Mouse (Mus musculus) limb, embryonic 13.5 days (tissue): ENCODE measurements around the gene Slc12a1. TPM values are rescaled to one million over a fixed set of nuclear protein-coding genes. Genes with fewer than 3 reads are reported as not detected.

Experiments used
- ATAC-seq: fragments of 200-750 bp; cut with Nextera tagmentation; 2 replicates; pipeline ENCODE4 v1.8.0; 2017; ENCODE audit warnings: low read depth, moderate number of reproducible peaks, moderate TSS enrichment; ENCODE audit not compliant: low FRiP score
- H3K27ac ChIP-seq: fragments of 300-500 bp; sonication (generic); 2 replicates; pipeline ENCODE4 v1.5.1; 2015; ENCODE audit warnings: inconsistent platforms, mild to moderate bottlenecking, moderate library complexity
- H3K27me3 ChIP-seq: fragments of 300-500 bp; sonication (generic); 2 replicates; pipeline ENCODE4 v1.6.1; 2015; ENCODE audit warnings: mild to moderate bottlenecking, inconsistent platforms
- H3K36me3 ChIP-seq: fragments of 300-500 bp; sonication (generic); 2 replicates; pipeline ENCODE4 v1.6.1; 2015; ENCODE audit warnings: inconsistent platforms, mild to moderate bottlenecking, moderate library complexity
- H3K4me1 ChIP-seq: fragments of 300-500 bp; sonication (generic); 2 replicates; pipeline ENCODE4 v1.6.1; 2015; ENCODE audit warnings: inconsistent platforms
- H3K4me2 ChIP-seq: fragments of 300-500 bp; sonication (generic); replicated peaks from 2 replicates; pipeline ENCODE4 v1.6.1; 2015; ENCODE audit warnings: inconsistent platforms, mild to moderate bottlenecking, moderate library complexity
- H3K4me3 ChIP-seq: fragments of 300-500 bp; sonication (generic); 2 replicates; pipeline ENCODE4 v1.5.1; 2015; ENCODE audit warnings: moderate library complexity, mild to moderate bottlenecking, inconsistent platforms
- H3K9ac ChIP-seq: fragments of 300-500 bp; sonication (generic); 2 replicates; pipeline ENCODE4 v1.6.1; 2015; ENCODE audit warnings: mild to moderate bottlenecking, inconsistent platforms
- H3K9me3 ChIP-seq: fragments of 300-500 bp; sonication (generic); 2 replicates; pipeline ENCODE4 v1.6.1; 2016; ENCODE audit warnings: inconsistent platforms
- WGBS: fragments of 180-500 bp; shearing (Covaris S2); methylation state at CpG from one replicate; pipeline ENCODE4 v1.1.7; 2015; 5-methylcytosine and 5-hydroxymethylcytosine counted together
- polyA plus RNA-seq: library from polyadenylated mRNA; unstranded; fragments of >200 nt; fragmentation: Nextera tagmentation; extraction: Ambion mirVana; gene quantifications from 2 replicates; pipeline ENCODE4 v1.2.1, GENCODE M21; 2015

Slc12a1 gene
- polyA plus RNA-seq, 1 experiment from 2014 or later, result not detected

DNA sequence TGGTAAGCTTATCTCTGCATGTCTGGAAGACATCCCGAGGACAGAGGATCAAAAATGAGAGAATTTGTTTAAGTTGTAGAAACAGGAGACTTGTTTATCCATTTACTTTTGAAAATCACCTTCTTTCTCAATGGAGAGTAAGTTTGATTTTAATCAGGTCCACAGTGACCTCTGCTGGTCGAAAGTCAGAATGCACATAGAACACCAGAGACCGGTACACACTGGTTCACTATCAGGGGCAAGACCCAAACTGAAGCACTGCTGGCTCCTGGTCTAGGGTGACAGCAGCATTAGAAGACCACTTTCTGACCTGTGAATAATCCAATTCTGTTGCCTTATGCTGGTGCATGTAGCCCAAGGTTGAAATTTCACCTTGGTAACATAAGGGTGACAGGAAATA is 62.3 kb downstream of the Slc12a1 start:
- no peak for ATAC-seq
- no peaks in the 10 kb centered on the region for H3K9me3 ChIP-seq
- no peak overlapping the region for H3K27ac ChIP-seq
- H3K9ac ChIP-seq, result no peak overlapping the region
- no peaks in the 10 kb centered on the region for H3K36me3 ChIP-seq
- H3K4me2 ChIP-seq, result no peak overlapping the region
- H3K4me1 ChIP-seq, result no peaks in the 10 kb centered on the region; the same call in 1 of the 2 replicates
- WGBS, result 2% methylated on average over 3 of the region's 3 CpGs
- H3K27me3 ChIP-seq, result no peaks in the 10 kb centered on the region
- H3K4me3 ChIP-seq, result no peak overlapping the region

- H3K4me3 ChIP-seq, result no peak overlapping the region
- WGBS, result 56% methylated on average over 6 of the region's 6 CpGs
- no peaks in the 10 kb centered on the region for H3K36me3 ChIP-seq
- no peaks in the 10 kb centered on the region for H3K9me3 ChIP-seq
- H3K9ac ChIP-seq, result no peak overlapping the region
- no peak overlapping the region for H3K4me2 ChIP-seq
- no peaks in the 10 kb centered on the region for H3K27me3 ChIP-seq
- no peak overlapping the region for H3K27ac ChIP-seq
- no peak for ATAC-seq
- no peaks in the 10 kb centered on the region for H3K4me1 ChIP-seq
Observed at GRCm38 (mm10) chr2:125217286-125217685, 65.0 kb downstream of the Slc12a1 start.

GRCm38 (mm10) chr2:125218566-125218965 is 66.3 kb downstream of the Slc12a1 start:
- Histone ChIP-seq H3K27me3 (no peaks in the 10 kb centered on the region), H3K4me1 (no peaks in the 10 kb centered on the region), H3K9me3 (no peaks in the 10 kb centered on the region), H3K4me3 (no peak overlapping the region), H3K36me3 (no peaks in the 10 kb centered on the region), H3K27ac (no peak overlapping the region), H3K4me2 (no peak overlapping the region), H3K9ac (no peak overlapping the region)
- 95% methylated on average over 1 of the region's 1 CpGs for WGBS
- ATAC-seq, result no peak

DNA sequence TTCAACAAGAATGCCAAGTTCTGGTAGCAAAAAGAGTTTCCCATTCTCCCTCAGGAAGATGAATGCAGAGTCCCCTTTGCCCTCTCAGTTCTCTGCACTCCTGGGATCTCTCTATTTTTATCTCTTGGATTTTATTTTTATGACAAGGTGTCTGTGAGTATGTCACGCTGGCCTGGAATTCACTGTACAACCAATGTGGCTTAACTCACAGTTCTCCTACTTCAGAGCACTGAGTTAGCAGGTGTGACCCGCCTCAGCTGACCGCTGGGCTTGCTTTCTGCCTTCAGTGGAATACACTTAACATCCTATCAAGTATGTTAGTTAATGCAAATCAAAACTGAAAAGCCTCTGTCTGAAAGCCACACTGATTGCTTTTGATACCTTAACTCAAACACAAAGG is 67.0 kb downstream of the Slc12a1 start:
- Histone ChIP-seq H3K27me3 (no peaks in the 10 kb centered on the region), H3K4me3 (no peak overlapping the region), H3K4me1 (no peaks in the 10 kb centered on the region), H3K27ac (no peak overlapping the region), H3K36me3 (no peaks in the 10 kb centered on the region), H3K4me2 (no peak overlapping the region), H3K9me3 (no peaks in the 10 kb centered on the region), H3K9ac (no peak overlapping the region)
- ATAC-seq, result no peak
- 75% methylated on average over 3 of the region's 3 CpGs for WGBS

DNA sequence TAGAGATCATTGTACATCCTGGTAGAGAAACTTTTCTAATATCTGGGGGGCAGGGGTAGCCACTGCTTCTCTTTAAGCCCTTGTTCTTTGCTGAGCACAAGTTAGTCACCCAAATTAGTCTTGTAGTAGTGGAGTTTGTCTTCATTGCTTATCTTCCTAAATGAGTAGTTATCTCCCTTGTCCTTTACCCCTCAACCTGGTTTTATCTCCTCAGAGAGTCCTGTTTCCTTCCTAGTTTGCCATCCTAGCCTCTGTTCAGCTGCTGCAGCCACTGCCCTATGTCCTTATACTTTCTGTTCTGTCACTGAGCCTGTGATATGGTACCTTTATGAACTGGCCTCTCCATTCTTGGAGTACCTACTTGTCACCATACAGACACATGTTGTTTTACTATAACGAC is 69.4 kb downstream of the Slc12a1 start:
- no peak overlapping the region for H3K27ac ChIP-seq
- ATAC-seq, result no peak
- WGBS, result 80% methylated on average over 1 of the region's 1 CpGs
- no peaks in the 10 kb centered on the region for H3K27me3 ChIP-seq
- H3K36me3 ChIP-seq, result no peaks in the 10 kb centered on the region
- H3K4me1 ChIP-seq, result no peaks in the 10 kb centered on the region
- no peak overlapping the region for H3K4me3 ChIP-seq
- H3K9ac ChIP-seq, result no peak overlapping the region
- no peak overlapping the region for H3K4me2 ChIP-seq
- H3K9me3 ChIP-seq, result no peaks in the 10 kb centered on the region

- Histone ChIP-seq H3K4me2 (no peak overlapping the region), H3K27ac (no peak overlapping the region), H3K9ac (no peak overlapping the region), H3K4me1 (0 out of 2 replicates have a peak, but pooled peaks cover 2% of the 10 kb centered on the region), H3K27me3 (no peaks in the 10 kb centered on the region), H3K36me3 (no peaks in the 10 kb centered on the region), H3K9me3 (no peaks in the 10 kb centered on the region), H3K4me3 (no peak overlapping the region)
- WGBS, result 80% methylated on average over 11 of the region's 11 CpGs
- no peak for ATAC-seq
Observed at GRCm38 (mm10) chr2:125228472-125229409, 76.4 kb downstream of the Slc12a1 start.

- Histone ChIP-seq H3K27me3 (no peaks in the 10 kb centered on the region), H3K9ac (no peak overlapping the region), H3K4me2 (no peak overlapping the region), H3K4me1 (0 out of 2 replicates have a peak, but pooled peaks cover 2% of the 10 kb centered on the region), H3K4me3 (no peak overlapping the region), H3K9me3 (no peaks in the 10 kb centered on the region), H3K27ac (no peak overlapping the region), H3K36me3 (no peaks in the 10 kb centered on the region)
- 87% methylated on average over 4 of the region's 4 CpGs for WGBS
- no peak for ATAC-seq
Observed at GRCm38 (mm10) chr2:125232183-125232582, 79.9 kb downstream of the Slc12a1 start.

- 0 out of 2 replicates have a peak, but pooled peaks cover 2% of the 10 kb centered on the region for H3K4me1 ChIP-seq
- H3K9me3 ChIP-seq, result no peaks in the 10 kb centered on the region
- no peak overlapping the region for H3K9ac ChIP-seq
- H3K27me3 ChIP-seq, result no peaks in the 10 kb centered on the region
- H3K27ac ChIP-seq, result no peak overlapping the region
- H3K4me2 ChIP-seq, result no peak overlapping the region
- 61% methylated on average over 2 of the region's 2 CpGs for WGBS
- no peak overlapping the region for H3K4me3 ChIP-seq
- no peak for ATAC-seq
- H3K36me3 ChIP-seq, result no peaks in the 10 kb centered on the region
Observed at GRCm38 (mm10) chr2:125233537-125233936, 81.2 kb downstream of the Slc12a1 start.

DNA sequence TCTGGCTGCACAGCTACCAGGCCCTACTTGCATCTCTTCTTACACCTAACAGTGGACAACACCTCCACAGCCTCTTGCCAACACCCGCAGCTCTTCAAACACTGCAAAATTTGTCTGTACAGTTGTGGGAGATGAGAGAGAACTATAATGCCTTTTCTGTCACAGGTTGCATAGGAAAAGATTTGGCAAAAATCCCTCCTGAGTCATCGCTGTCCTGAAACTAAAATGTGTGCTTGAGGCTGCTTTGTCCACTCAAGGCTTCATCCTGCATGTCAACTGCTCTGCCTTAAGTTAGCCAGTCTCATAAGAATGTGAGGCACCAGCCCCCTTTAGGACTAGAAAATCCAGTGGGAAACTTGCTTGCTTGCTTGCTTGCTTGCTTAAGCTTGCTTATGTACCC is 81.7 kb downstream of the Slc12a1 start:
- Histone ChIP-seq H3K4me1 (0 out of 2 replicates have a peak, but pooled peaks cover 2% of the 10 kb centered on the region), H3K9me3 (no peaks in the 10 kb centered on the region), H3K4me3 (no peak overlapping the region), H3K36me3 (no peaks in the 10 kb centered on the region), H3K4me2 (no peak overlapping the region), H3K27me3 (no peaks in the 10 kb centered on the region), H3K9ac (no peak overlapping the region), H3K27ac (no peak overlapping the region)
- 87% methylated on average over 2 of the region's 2 CpGs for WGBS
- ATAC-seq, result no peak

DNA sequence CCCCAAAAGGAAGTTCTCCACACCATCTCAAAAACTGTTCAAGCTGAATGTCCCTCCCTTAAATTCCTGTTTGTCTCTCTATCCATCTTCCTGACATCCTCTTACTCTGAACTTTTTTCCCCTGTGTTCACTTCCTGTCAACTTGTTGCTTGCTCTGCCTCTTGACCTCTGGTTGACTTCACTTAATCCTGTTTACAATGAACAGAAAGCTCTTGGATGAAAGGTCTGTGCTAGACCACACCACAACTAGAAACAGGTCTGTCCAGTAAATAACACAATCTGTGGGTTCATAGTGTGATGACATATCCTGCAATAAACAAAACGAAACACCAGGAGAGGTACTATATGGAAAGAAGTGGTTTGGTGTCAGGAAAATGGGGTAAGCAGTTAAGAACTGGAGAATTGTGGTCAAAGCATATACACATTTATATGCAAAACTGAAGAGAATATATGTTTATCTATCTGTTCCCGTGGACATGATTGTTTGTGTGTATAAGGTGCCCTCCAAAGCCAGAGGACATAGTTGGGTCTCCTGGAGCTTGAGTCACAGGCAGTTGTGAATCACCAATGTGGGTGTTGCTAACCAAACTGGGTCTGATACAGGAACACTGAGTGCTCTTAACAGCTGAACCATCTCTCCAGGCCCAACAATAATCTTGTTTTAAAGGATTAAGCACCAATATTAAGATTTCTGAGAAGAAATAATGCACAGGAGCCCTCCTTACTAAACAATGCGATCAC is 93.4 kb downstream of the Slc12a1 start:
- no peak for ATAC-seq
- Histone ChIP-seq H3K9me3 (no peaks in the 10 kb centered on the region), H3K36me3 (peaks cover 11% of the 10 kb centered on the region), H3K27me3 (no peaks in the 10 kb centered on the region), H3K4me1 (peaks cover 29% of the 10 kb centered on the region), H3K9ac (no peak overlapping the region), H3K4me3 (no peak overlapping the region), H3K4me2 (no peak overlapping the region), H3K27ac (no peak overlapping the region)
- WGBS, result 78% methylated on average over 3 of the region's 3 CpGs

- no peaks in the 10 kb centered on the region for H3K27me3 ChIP-seq
- WGBS, result 21% methylated on average over 9 of the region's 9 CpGs
- no peak for ATAC-seq
- H3K9ac ChIP-seq, result peak overlapping the region; percentile 92
- H3K27ac ChIP-seq, result peak overlapping the region; percentile 97
- H3K4me3 ChIP-seq, result peak overlapping the region; percentile 73
- H3K9me3 ChIP-seq, result no peaks in the 10 kb centered on the region
- peaks cover 29% of the 10 kb centered on the region for H3K4me1 ChIP-seq
- peaks cover 21% of the 10 kb centered on the region for H3K36me3 ChIP-seq
- H3K4me2 ChIP-seq, result peak overlapping the region; percentile 77
Observed at GRCm38 (mm10) chr2:125246669-125247068, 94.4 kb downstream of the Slc12a1 start.
